Mouse (Mus musculus): ENCODE results near the gene Sept11. TPM values are rescaled to one million over a fixed set of nuclear protein-coding genes. Genes with fewer than 3 reads are reported as not detected.

The Sept11 gene
- polyA plus RNA-seq, 1 experiment from 2014 or later = 180 TPM

DNA sequence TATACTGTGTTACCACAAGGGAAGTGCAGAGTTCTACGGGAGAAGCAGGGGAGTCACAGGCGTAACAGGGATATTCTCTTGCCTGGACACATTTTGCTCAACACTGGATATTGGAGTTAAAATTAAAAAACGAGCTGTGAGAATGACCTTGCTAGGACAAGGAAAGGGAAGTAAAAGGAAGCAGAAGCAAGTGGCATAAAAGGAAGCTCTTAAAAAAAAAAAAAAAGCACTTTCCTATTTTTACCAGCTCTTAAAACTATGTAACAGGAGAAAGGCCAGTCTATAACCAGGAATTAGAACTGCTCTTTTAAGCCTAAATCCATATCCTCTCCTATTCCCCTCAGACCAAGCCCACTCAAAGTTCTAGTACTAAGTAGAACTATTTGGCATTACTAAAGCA is 105.0 kb downstream of the Sept11 start:
- ATAC-seq (ENCODE audit: insufficient number of reproducible peaks, low FRiP score, low TSS enrichment, low read depth) = no peak
- H3K4me3 ChIP-seq = no peak overlapping the region
- H3K4me1 ChIP-seq = 0 out of 2 replicates have a peak, but pooled peaks cover 2% of the 10 kb centered on the region
- H3K9me3 ChIP-seq = no peaks in the 10 kb centered on the region
- 74% methylated on average over 3 of the region's 3 CpGs for WGBS
- no peak overlapping the region for H3K27ac ChIP-seq
- no peak overlapping the region for H3K9ac ChIP-seq
- H3K27me3 ChIP-seq = no peaks in the 10 kb centered on the region
- H3K36me3 ChIP-seq = peaks cover 25% of the 10 kb centered on the region
- H3K4me2 ChIP-seq = no peak overlapping the region

DNA sequence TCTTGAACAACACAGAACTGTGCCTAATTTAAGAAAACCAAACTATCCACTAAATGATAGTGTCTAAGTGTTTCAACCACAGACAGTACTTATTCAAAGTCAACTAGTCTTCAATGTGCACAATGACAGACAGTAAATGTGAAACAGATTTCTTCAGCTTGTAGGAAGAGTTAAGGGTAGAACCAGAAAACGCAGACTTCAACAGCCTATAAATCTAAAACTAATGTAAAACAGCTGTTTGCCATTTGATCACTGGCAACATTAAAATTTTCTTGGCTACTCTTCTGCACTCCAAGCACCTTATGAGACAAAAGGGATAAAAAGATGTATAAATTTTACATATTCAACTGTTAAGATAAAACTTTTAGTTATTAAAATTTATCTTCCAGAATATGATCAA is 107.9 kb downstream of the Sept11 start:
- Histone ChIP-seq H3K4me3 (no peak overlapping the region), H3K27ac (no peak overlapping the region), H3K9me3 (no peaks in the 10 kb centered on the region), H3K27me3 (no peaks in the 10 kb centered on the region), H3K4me1 (0 out of 2 replicates have a peak, but pooled peaks cover 2% of the 10 kb centered on the region), H3K36me3 (peaks cover 22% of the 10 kb centered on the region), H3K4me2 (no peak overlapping the region), H3K9ac (no peak overlapping the region)
- 27% methylated on average over 1 of the region's 1 CpGs for WGBS
- no peak for ATAC-seq (ENCODE audit: insufficient number of reproducible peaks, low FRiP score, low TSS enrichment, low read depth)

DNA sequence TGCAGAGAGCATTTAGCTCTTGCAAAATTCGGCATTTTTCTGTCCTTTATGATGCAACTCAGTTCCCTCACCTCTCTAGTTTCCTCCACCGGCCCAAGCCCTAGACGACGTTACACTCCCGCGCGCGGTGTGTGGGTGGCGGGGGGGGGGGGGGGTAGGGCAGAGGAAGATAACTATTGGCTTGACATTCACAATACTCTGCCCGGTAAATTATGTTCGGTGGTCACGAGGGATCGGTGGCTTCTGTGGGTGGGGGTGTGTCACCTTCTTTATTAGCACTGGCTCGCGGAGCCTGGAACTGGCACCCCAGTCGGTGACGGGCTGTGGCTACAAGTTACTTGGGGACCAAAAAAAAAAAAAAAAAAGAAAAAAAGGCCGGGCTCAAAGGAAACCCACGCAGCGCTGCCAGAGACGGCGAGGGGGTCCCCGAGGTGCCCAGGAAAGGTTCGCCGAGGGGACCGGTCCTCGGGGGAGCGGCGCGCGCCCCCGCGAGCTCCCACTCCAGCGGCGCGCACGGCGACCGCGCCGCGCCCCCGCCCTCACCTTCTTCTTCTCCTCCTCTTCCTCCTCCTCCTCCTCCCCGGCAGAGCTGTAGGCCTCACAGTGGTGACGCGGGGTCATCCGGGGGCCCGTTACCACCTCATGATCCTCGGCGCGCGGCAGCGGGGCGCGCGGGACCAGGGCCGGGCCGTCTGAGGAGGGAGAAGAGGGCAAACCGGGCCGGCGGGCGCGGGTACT is 112.3 kb downstream of the Sept11 start:
- peaks cover 3% of the 10 kb centered on the region for H3K36me3 ChIP-seq
- WGBS = 0% methylated on average over 60 of the region's 63 CpGs
- H3K4me2 ChIP-seq = peak overlapping the region; percentile 44
- H3K27me3 ChIP-seq = no peaks in the 10 kb centered on the region
- H3K9ac ChIP-seq = peak overlapping the region; percentile 84
- peak overlapping the region; percentile 96 for H3K27ac ChIP-seq
- peaks cover 4% of the 10 kb centered on the region; the same call in 1 of the 2 replicates for H3K4me1 ChIP-seq
- ATAC-seq (ENCODE audit: insufficient number of reproducible peaks, low FRiP score, low TSS enrichment, low read depth) = peak; percentile 41; the same call in 1 of the 2 replicates
- H3K4me3 ChIP-seq = peak overlapping the region; percentile 93
- H3K9me3 ChIP-seq = no peaks in the 10 kb centered on the region

DNA sequence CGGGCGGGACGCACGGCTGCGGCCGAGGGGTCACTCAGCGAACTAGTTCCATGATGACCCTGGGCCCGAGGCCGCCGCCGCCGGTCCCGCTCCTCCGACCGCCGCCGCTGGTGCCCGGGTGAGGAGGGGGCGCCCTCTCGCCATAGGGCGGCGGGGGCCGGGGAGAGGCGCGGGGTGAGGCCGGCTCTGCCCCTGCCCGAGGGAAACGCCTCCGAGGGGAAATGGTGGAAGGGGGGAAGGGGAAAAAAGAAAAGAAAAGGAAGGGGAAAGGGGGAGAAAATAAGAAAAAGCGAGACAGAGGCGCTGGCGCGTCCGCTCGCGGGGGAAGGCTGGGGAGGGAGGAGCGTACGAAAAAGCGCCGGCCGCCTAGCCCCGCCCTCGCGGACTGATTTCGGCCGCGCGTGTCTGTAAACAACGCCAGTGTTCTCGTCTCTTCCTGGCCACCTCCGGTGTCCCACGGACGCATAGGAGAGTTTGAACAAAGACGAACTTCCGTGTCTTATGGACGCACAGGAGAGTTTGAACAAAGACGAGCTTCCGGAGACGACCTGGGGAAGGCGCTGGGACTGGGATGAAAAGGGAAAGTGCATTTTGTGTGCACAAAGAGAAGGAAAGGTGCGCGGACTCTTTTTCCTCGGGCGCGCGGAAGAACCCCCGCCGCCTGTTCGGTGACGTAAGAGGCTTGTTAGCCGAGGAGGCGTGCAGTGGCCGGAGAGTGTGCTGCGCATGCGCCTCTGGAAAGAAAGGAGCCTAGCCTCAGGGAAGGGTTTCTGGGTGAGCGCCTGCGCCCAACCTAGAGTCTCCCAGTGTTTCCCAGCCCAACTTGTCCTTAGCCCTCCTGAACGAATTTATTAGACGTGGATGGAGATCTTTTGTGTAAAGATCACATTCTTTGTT is 113.1 kb downstream of the Sept11 start, which contains the start of the genes Ccni and 2010109A12Rik:
Gene Ccni, minus strand, starts transcription at position 387 of the 897 bp plus-strand sequence.
Gene 2010109A12Rik, plus strand, starts transcription at position 410 of the 897 bp plus-strand sequence.
- Histone ChIP-seq H3K27ac (peak within 1 kb of the TSS; percentile 96), H3K4me3 (peak within 1 kb of the TSS; percentile 93), H3K9ac (peak within 1 kb of the TSS; percentile 84), H3K4me2 (peak within 1 kb of the TSS; percentile 55), H3K27me3 (no peaks in the 10 kb centered on the region), H3K36me3 (no peaks in the 10 kb centered on the region; the same call in 1 of the 2 replicates), H3K4me1 (peaks cover 4% of the 10 kb centered on the region; the same call in 1 of the 2 replicates), H3K9me3 (no peaks in the 10 kb centered on the region)
- peak; percentile 97 for ATAC-seq (ENCODE audit: insufficient number of reproducible peaks, low FRiP score, low TSS enrichment, low read depth)
- under 1% methylated on average over 72 of the region's 79 CpGs for WGBS

DNA sequence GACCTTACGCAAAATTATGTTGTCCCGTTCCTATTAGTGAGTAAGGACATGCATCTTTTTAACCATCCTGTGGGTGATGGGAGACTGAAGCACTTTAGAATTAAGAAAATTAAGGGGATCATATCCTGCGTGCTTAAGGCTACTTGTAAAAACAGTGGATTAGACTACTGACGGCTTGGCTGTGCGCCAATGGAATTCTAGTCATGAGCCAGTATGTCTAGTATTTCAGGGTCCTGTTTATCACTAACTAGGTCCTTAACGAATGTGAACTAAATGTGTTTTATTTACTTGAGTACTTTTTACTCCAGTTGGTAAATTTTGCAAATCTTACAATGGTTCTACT is 113.7 kb downstream of the Sept11 start:
- no peak; the same call in 1 of the 2 replicates for ATAC-seq (ENCODE audit: insufficient number of reproducible peaks, low FRiP score, low TSS enrichment, low read depth)
- WGBS = under 1% methylated on average over 6 of the region's 6 CpGs

DNA sequence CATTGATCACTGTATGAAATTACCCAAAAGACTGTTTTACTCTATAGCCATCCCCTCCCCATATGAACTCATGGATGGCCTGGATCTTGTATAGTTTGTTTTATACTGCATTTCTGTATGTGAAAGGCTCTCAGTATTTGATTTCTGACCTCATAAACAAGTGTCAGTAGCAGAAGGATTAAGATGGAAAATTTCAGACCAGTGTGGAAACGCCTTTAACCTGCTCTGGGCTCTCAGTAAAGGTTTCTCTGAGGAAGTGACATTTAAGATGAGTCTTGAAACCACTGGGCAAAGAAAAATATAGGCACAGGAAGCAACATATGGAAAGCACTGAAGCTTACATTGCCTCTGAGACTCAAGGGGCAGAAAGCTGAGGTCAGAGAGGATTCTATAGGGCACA is 114.3 kb downstream of the Sept11 start:
- Histone ChIP-seq H3K27me3 (no peaks in the 10 kb centered on the region), H3K4me3 (no peak overlapping the region), H3K36me3 (no peaks in the 10 kb centered on the region), H3K4me2 (0 out of 2 replicates have a peak overlapping the region, but pooled peaks have one; percentile 55), H3K27ac (peak overlapping the region; percentile 27; the same call in 1 of the 2 replicates), H3K9ac (no peak overlapping the region), H3K4me1 (peaks cover 2% of the 10 kb centered on the region; the same call in 1 of the 2 replicates), H3K9me3 (no peaks in the 10 kb centered on the region)
- 46% methylated on average over 1 of the region's 1 CpGs for WGBS
- ATAC-seq (ENCODE audit: insufficient number of reproducible peaks, low FRiP score, low TSS enrichment, low read depth) = no peak

More for the DNA sequence above, 113.7 kb downstream of the Sept11 start:
- 0 out of 2 replicates have a peak overlapping the region, but pooled peaks have one; percentile 40 for H3K9ac ChIP-seq
- peaks cover 2% of the 10 kb centered on the region; the same call in 1 of the 2 replicates for H3K4me1 ChIP-seq
- no peaks in the 10 kb centered on the region for H3K9me3 ChIP-seq
- no peaks in the 10 kb centered on the region for H3K27me3 ChIP-seq
- H3K4me2 ChIP-seq = peak overlapping the region; percentile 55
- peak overlapping the region; percentile 96 for H3K27ac ChIP-seq
- peak overlapping the region; percentile 93 for H3K4me3 ChIP-seq
- H3K36me3 ChIP-seq = no peaks in the 10 kb centered on the region

DNA sequence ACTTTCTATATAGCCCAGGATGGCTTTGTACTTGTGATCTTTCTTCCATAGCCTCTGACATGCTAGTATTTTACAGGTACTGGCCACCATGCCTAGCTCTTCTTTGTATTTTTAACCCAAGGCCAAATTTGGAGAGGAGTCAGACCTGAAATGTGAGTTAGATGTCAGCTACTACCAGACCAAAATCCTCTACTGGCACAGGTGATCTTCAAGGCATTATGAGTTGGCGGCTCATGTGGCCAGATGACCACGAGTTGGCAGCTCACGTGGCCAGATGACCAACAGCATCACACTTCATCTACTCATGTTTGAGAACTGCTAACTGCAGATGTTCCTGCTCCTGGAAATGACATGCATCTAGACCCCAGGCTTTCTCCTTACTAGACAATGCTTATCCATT is 125.1 kb downstream of the Sept11 start:
- Histone ChIP-seq H3K4me1 (peaks cover 4% of the 10 kb centered on the region; the same call in 1 of the 2 replicates), H3K4me2 (no peak overlapping the region), H3K9ac (no peak overlapping the region), H3K27me3 (no peaks in the 10 kb centered on the region), H3K9me3 (no peaks in the 10 kb centered on the region), H3K27ac (no peak overlapping the region), H3K36me3 (no peaks in the 10 kb centered on the region), H3K4me3 (no peak overlapping the region)
- 70% methylated on average over 3 of the region's 3 CpGs for WGBS
- no peak for ATAC-seq (ENCODE audit: insufficient number of reproducible peaks, low FRiP score, low TSS enrichment, low read depth)

DNA sequence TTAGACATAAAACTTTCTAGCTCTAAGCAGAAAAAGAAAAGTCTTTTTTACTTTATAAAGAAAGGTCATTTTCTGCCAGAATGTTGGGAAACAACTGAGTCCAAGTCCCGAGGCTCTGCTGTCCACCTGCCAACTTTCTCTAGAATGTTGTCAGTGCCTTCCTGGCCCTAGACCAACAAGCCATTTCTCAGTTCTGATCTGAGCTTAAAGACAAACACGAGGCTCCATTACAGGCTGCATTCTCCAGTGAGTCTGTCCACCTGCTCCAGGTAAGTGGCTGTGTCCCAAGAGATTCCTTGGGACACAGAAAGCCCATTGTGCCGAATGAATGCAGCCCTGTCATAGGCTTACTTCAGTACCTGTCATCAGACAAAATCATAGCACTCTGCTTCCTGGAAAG is 128.4 kb downstream of the Sept11 start:
- Histone ChIP-seq H3K4me2 (no peak overlapping the region), H3K27me3 (no peaks in the 10 kb centered on the region), H3K9ac (no peak overlapping the region), H3K9me3 (no peaks in the 10 kb centered on the region), H3K36me3 (no peaks in the 10 kb centered on the region), H3K4me3 (no peak overlapping the region), H3K4me1 (peaks cover 4% of the 10 kb centered on the region; the same call in 1 of the 2 replicates), H3K27ac (no peak overlapping the region)
- ATAC-seq (ENCODE audit: insufficient number of reproducible peaks, low FRiP score, low TSS enrichment, low read depth) = peak; percentile 48; the same call in 1 of the 2 replicates
- WGBS = 38% methylated on average over 3 of the region's 3 CpGs

DNA sequence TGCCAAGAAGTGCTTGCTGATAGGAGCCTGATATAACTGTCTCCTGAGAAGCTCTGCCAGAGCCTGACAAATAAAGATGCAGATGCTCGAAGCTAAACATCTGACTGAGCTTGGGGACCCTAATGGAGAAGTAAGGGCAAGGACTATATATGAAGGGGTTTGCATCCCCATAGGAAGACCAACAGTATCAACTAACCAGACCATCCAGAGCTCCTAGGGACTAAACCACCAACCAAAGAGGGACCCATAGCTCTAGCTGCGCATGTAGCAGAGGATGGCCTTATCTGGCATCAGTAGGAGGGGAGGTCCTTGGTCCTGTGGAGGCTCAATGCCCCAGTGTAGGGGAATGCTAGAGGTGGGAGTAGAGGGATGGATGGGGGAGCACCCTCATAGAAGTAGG is 131.3 kb downstream of the Sept11 start:
- Histone ChIP-seq H3K4me2 (no peak overlapping the region), H3K4me3 (no peak overlapping the region), H3K9ac (no peak overlapping the region), H3K27me3 (no peaks in the 10 kb centered on the region), H3K36me3 (no peaks in the 10 kb centered on the region), H3K4me1 (peaks cover 4% of the 10 kb centered on the region; the same call in 1 of the 2 replicates), H3K27ac (no peak overlapping the region), H3K9me3 (no peaks in the 10 kb centered on the region)
- ATAC-seq (ENCODE audit: insufficient number of reproducible peaks, low FRiP score, low TSS enrichment, low read depth) = no peak
- 87% methylated on average over 2 of the region's 2 CpGs for WGBS

Measured in limb, embryonic 15.5 days (tissue).